Mouse (Mus musculus): ENCODE data around the gene Zwint. TPM values are rescaled to one million over a fixed set of nuclear protein-coding genes. Genes with fewer than 3 reads are reported as not detected.

Zwint gene
- polyA plus RNA-seq, 1 experiment = 72.5 TPM

GRCm38 (mm10) chr10:72623561-72623960 is 31.1 kb upstream of the Zwint start:
- TF ChIP-seq MAX (IDR thresholded peaks at IDR 0.05; ENCODE audit: low read depth) (no peak), SRF (IDR thresholded peaks at IDR 0.05; ENCODE audit: control insufficient read depth, insufficient read length, low read depth) (no peak), CEBPB (IDR thresholded peaks at IDR 0.05; ENCODE audit: insufficient read depth, poor library complexity, severe bottlenecking) (no peak), MYOD1 (IDR thresholded peaks at IDR 0.05; ENCODE audit: control insufficient read depth in 1 of 3, insufficient read length in 2 of 3, low read depth in 2 of 3) (no peak), REST (IDR thresholded peaks at IDR 0.05; ENCODE audit: insufficient read depth, insufficient read length) (no peak), TCF12 (IDR thresholded peaks at IDR 0.05; ENCODE audit: insufficient read depth, poor library complexity, severe bottlenecking) (no peak), E2F4 (IDR thresholded peaks at IDR 0.05; ENCODE audit: insufficient read depth) (no peak), MYOG (IDR thresholded peaks at IDR 0.05; ENCODE audit: control insufficient read depth in 1 of 3, insufficient read depth in 1 of 3, insufficient read length in 2 of 3, low read depth in 2 of 3) (no peak), TCF3 (IDR thresholded peaks at IDR 0.05; ENCODE audit: insufficient read length, low read depth) (no peak), USF1 (IDR thresholded peaks at IDR 0.05; ENCODE audit: low read depth) (no peak), POLR2A (IDR thresholded peaks at IDR 0.05; ENCODE audit: insufficient read length, low read depth) (no peak), POLR2AphosphoS2 (IDR thresholded peaks at IDR 0.05; ENCODE audit: insufficient read length, low read depth) (no peak)
- H3ac ChIP-seq (ENCODE audit: control insufficient read depth, insufficient read length) = no peak overlapping the region
- no peaks in the 10 kb centered on the region for H3K27me3 ChIP-seq (ENCODE audit: control insufficient read depth, insufficient read depth, insufficient read length)
- no peaks in the 10 kb centered on the region for H3K36me3 ChIP-seq (ENCODE audit: control insufficient read depth, insufficient read depth)
- no peak overlapping the region for H3K4me3 ChIP-seq
- no peaks in the 10 kb centered on the region for H3K79me2 ChIP-seq (ENCODE audit: control insufficient read depth, insufficient read depth)
- H3K4me2 ChIP-seq (ENCODE audit: low read depth) = no peak overlapping the region

- Histone ChIP-seq H3K4me2 (ENCODE audit: low read depth) (peak overlapping the region; percentile 57), H3K4me3 (no peak overlapping the region), H3ac (ENCODE audit: control insufficient read depth, insufficient read length) (no peak overlapping the region), H3K27me3 (ENCODE audit: control insufficient read depth, insufficient read depth, insufficient read length) (no peaks in the 10 kb centered on the region), H3K36me3 (ENCODE audit: control insufficient read depth, insufficient read depth) (no peaks in the 10 kb centered on the region), H3K79me2 (ENCODE audit: control insufficient read depth, insufficient read depth) (no peaks in the 10 kb centered on the region)
- TF ChIP-seq MYOD1 (IDR thresholded peaks at IDR 0.05; ENCODE audit: control insufficient read depth in 1 of 3, insufficient read length in 2 of 3, low read depth in 2 of 3) = no peak
- TF ChIP-seq REST (IDR thresholded peaks at IDR 0.05; ENCODE audit: insufficient read depth, insufficient read length) = no peak
- TF ChIP-seq TCF12 (IDR thresholded peaks at IDR 0.05; ENCODE audit: insufficient read depth, poor library complexity, severe bottlenecking) = no peak
- TF ChIP-seq USF1 (IDR thresholded peaks at IDR 0.05; ENCODE audit: low read depth) = no peak
- TF ChIP-seq E2F4 (IDR thresholded peaks at IDR 0.05; ENCODE audit: insufficient read depth) = no peak
- no peak for TF ChIP-seq MAX (IDR thresholded peaks at IDR 0.05; ENCODE audit: low read depth)
- no peak for TF ChIP-seq SRF (IDR thresholded peaks at IDR 0.05; ENCODE audit: control insufficient read depth, insufficient read length, low read depth)
- TF ChIP-seq POLR2A (IDR thresholded peaks at IDR 0.05; ENCODE audit: insufficient read length, low read depth) = no peak
- no peak for TF ChIP-seq MYOG (IDR thresholded peaks at IDR 0.05; ENCODE audit: control insufficient read depth in 1 of 3, insufficient read depth in 1 of 3, insufficient read length in 2 of 3, low read depth in 2 of 3)
- TF ChIP-seq POLR2AphosphoS2 (IDR thresholded peaks at IDR 0.05; ENCODE audit: insufficient read length, low read depth) = no peak
- TF ChIP-seq CEBPB (IDR thresholded peaks at IDR 0.05; ENCODE audit: insufficient read depth, poor library complexity, severe bottlenecking) = no peak
- no peak for TF ChIP-seq TCF3 (IDR thresholded peaks at IDR 0.05; ENCODE audit: insufficient read length, low read depth)
Observed at GRCm38 (mm10) chr10:72634125-72634524, 20.5 kb upstream of the Zwint start.

GRCm38 (mm10) chr10:72650867-72651266 is 3.8 kb upstream of the Zwint start:
- H3ac ChIP-seq (ENCODE audit: control insufficient read depth, insufficient read length) = no peak overlapping the region
- H3K79me2 ChIP-seq (ENCODE audit: control insufficient read depth, insufficient read depth) = peaks cover 10% of the 10 kb centered on the region
- no peak for TF ChIP-seq REST (IDR thresholded peaks at IDR 0.05; ENCODE audit: insufficient read depth, insufficient read length)
- TF ChIP-seq SRF (IDR thresholded peaks at IDR 0.05; ENCODE audit: control insufficient read depth, insufficient read length, low read depth) = no peak
- TF ChIP-seq MYOD1 (IDR thresholded peaks at IDR 0.05; ENCODE audit: control insufficient read depth in 1 of 3, insufficient read length in 2 of 3, low read depth in 2 of 3) = no peak
- TF ChIP-seq POLR2AphosphoS2 (IDR thresholded peaks at IDR 0.05; ENCODE audit: insufficient read length, low read depth) = no peak
- TF ChIP-seq MAX (IDR thresholded peaks at IDR 0.05; ENCODE audit: low read depth) = no peak
- TF ChIP-seq MYOG (IDR thresholded peaks at IDR 0.05; ENCODE audit: control insufficient read depth in 1 of 3, insufficient read depth in 1 of 3, insufficient read length in 2 of 3, low read depth in 2 of 3) = no peak
- TF ChIP-seq POLR2A (IDR thresholded peaks at IDR 0.05; ENCODE audit: insufficient read length, low read depth) = no peak
- no peak for TF ChIP-seq TCF3 (IDR thresholded peaks at IDR 0.05; ENCODE audit: insufficient read length, low read depth)
- no peak for TF ChIP-seq USF1 (IDR thresholded peaks at IDR 0.05; ENCODE audit: low read depth)
- TF ChIP-seq TCF12 (IDR thresholded peaks at IDR 0.05; ENCODE audit: insufficient read depth, poor library complexity, severe bottlenecking) = no peak
- TF ChIP-seq E2F4 (IDR thresholded peaks at IDR 0.05; ENCODE audit: insufficient read depth) = no peak
- TF ChIP-seq CEBPB (IDR thresholded peaks at IDR 0.05; ENCODE audit: insufficient read depth, poor library complexity, severe bottlenecking) = no peak
- no peaks in the 10 kb centered on the region for H3K36me3 ChIP-seq (ENCODE audit: control insufficient read depth, insufficient read depth)
- no peak overlapping the region for H3K4me2 ChIP-seq (ENCODE audit: low read depth)
- no peak overlapping the region for H3K4me3 ChIP-seq
- H3K27me3 ChIP-seq (ENCODE audit: control insufficient read depth, insufficient read depth, insufficient read length) = no peaks in the 10 kb centered on the region

- no peak for TF ChIP-seq USF1 (IDR thresholded peaks at IDR 0.05; ENCODE audit: low read depth)
- TF ChIP-seq MYOG (IDR thresholded peaks at IDR 0.05; ENCODE audit: control insufficient read depth in 1 of 3, insufficient read depth in 1 of 3, insufficient read length in 2 of 3, low read depth in 2 of 3) = no peak
- TF ChIP-seq E2F4 (IDR thresholded peaks at IDR 0.05; ENCODE audit: insufficient read depth) = no peak
- no peak for TF ChIP-seq REST (IDR thresholded peaks at IDR 0.05; ENCODE audit: insufficient read depth, insufficient read length)
- no peak for TF ChIP-seq POLR2AphosphoS2 (IDR thresholded peaks at IDR 0.05; ENCODE audit: insufficient read length, low read depth)
- TF ChIP-seq CEBPB (IDR thresholded peaks at IDR 0.05; ENCODE audit: insufficient read depth, poor library complexity, severe bottlenecking) = no peak
- no peak for TF ChIP-seq SRF (IDR thresholded peaks at IDR 0.05; ENCODE audit: control insufficient read depth, insufficient read length, low read depth)
- TF ChIP-seq MYOD1 (IDR thresholded peaks at IDR 0.05; ENCODE audit: control insufficient read depth in 1 of 3, insufficient read length in 2 of 3, low read depth in 2 of 3) = no peak
- no peak for TF ChIP-seq TCF3 (IDR thresholded peaks at IDR 0.05; ENCODE audit: insufficient read length, low read depth)
- no peak for TF ChIP-seq MAX (IDR thresholded peaks at IDR 0.05; ENCODE audit: low read depth)
- no peak for TF ChIP-seq POLR2A (IDR thresholded peaks at IDR 0.05; ENCODE audit: insufficient read length, low read depth)
- no peak for TF ChIP-seq TCF12 (IDR thresholded peaks at IDR 0.05; ENCODE audit: insufficient read depth, poor library complexity, severe bottlenecking)
- peaks cover 39% of the 10 kb centered on the region for H3K79me2 ChIP-seq (ENCODE audit: control insufficient read depth, insufficient read depth)
- H3K27me3 ChIP-seq (ENCODE audit: control insufficient read depth, insufficient read depth, insufficient read length) = no peaks in the 10 kb centered on the region
- H3K4me2 ChIP-seq (ENCODE audit: low read depth) = peak overlapping the region; percentile 93
- peak overlapping the region; percentile 63 for H3K4me3 ChIP-seq
- H3K36me3 ChIP-seq (ENCODE audit: control insufficient read depth, insufficient read depth) = peaks cover 26% of the 10 kb centered on the region
- no peak overlapping the region for H3ac ChIP-seq (ENCODE audit: control insufficient read depth, insufficient read length)
Observed at GRCm38 (mm10) chr10:72653797-72654196, 848 bp upstream of the Zwint start.

Measured in myocyte (in vitro differentiated cells).